Mouse (Mus musculus) liver, adult (tissue): ENCODE data around the gene Amfr.

ENCODE experiments used
- GATA4 ChIP-seq: IDR thresholded peaks from 2 replicates; pipeline ENCODE4 v1.6.1; 2014; ENCODE audit warnings: mild to moderate bottlenecking, low read length; ENCODE audit not compliant: insufficient replicate concordance

Amfr gene

GRCm38 (mm10) chr8:94012013-94012951, at the start of gene Amfr:
Gene Amfr, minus strand, starts transcription at chr8:94012842.
- TF ChIP-seq GATA4: no peak

GRCm38 (mm10) chr8:94057157-94057854, 44.7 kb upstream of the Amfr start:
- no peak for TF ChIP-seq GATA4

- TF ChIP-seq GATA4: no peak
These were observed 40.1 kb upstream of the Amfr start for GRCm38 (mm10) chr8:94052696-94053095.

- no peak for TF ChIP-seq GATA4
These were observed 35.2 kb upstream of the Amfr start for GRCm38 (mm10) chr8:94047845-94048244.

GRCm38 (mm10) chr8:94037806-94038205, 25.2 kb upstream of the Amfr start:
- no peak for TF ChIP-seq GATA4

GRCm38 (mm10) chr8:94036944-94037524, 24.4 kb upstream of the Amfr start, which contains the start of the genes Nudt21 and Ogfod1:
Gene Nudt21, minus strand, starts transcription at chr8:94037031.
Gene Ogfod1, plus strand, starts transcription at chr8:94037198.
- TF ChIP-seq GATA4: peak; percentile 12; the same call in 1 of the 2 replicates

- no peak for TF ChIP-seq GATA4
These were observed 22.6 kb upstream of the Amfr start for GRCm38 (mm10) chr8:94035200-94035599.

GRCm38 (mm10) chr8:94033601-94034000, 21.0 kb upstream of the Amfr start:
- no peak for TF ChIP-seq GATA4

GRCm38 (mm10) chr8:94029701-94030100, 17.1 kb upstream of the Amfr start:
- TF ChIP-seq GATA4: no peak

GRCm38 (mm10) chr8:94023916-94024315, 11.3 kb upstream of the Amfr start:
- no peak for TF ChIP-seq GATA4

GRCm38 (mm10) chr8:94013026-94013612, 477 bp upstream of the Amfr start:
- TF ChIP-seq GATA4: no peak

- TF ChIP-seq GATA4: 0 out of 2 replicates have a peak, but pooled peaks have one; percentile 10
These were observed 1.3 kb downstream of the Amfr start for GRCm38 (mm10) chr8:94011076-94012012.

GRCm38 (mm10) chr8:94010101-94010705, 2.4 kb downstream of the Amfr start:
- no peak for TF ChIP-seq GATA4

- no peak for TF ChIP-seq GATA4
These were observed 3.3 kb downstream of the Amfr start for GRCm38 (mm10) chr8:94009243-94009845.

- TF ChIP-seq GATA4: no peak
These were observed 8.5 kb downstream of the Amfr start for GRCm38 (mm10) chr8:94004139-94004538.
